Mouse (Mus musculus) testis, adult 2 months (tissue): Measurements from ENCODE around the gene Sox21. TPM values are rescaled to one million over a fixed set of nuclear protein-coding genes. Genes with fewer than 3 reads are reported as not detected.

ENCODE experiments used
- H3K27ac ChIP-seq: fragments of 200-500 bp; 2 replicates; pipeline ENCODE4 v1.5.1; 2012; ENCODE audit warnings: low read depth, low read length; ENCODE audit not compliant: control insufficient read depth, insufficient read depth
- H3K27me3 ChIP-seq: fragments of 200-500 bp; 2 replicates; pipeline ENCODE4 v1.6.1; 2012; ENCODE audit warnings: mild to moderate bottlenecking, low read length, moderate library complexity; ENCODE audit not compliant: control insufficient read depth, insufficient read depth
- H3K36me3 ChIP-seq: fragments of 200-500 bp; 2 replicates; pipeline ENCODE4 v1.6.1; 2012; ENCODE audit warnings: mild to moderate bottlenecking, low read length; ENCODE audit not compliant: control insufficient read depth, insufficient read depth
- H3K4me1 ChIP-seq: fragments of 200-500 bp; 2 replicates; pipeline ENCODE4 v1.6.1; 2012; ENCODE audit warnings: low read length; ENCODE audit not compliant: control insufficient read depth, insufficient read depth
- H3K4me3 ChIP-seq: fragments of 200-500 bp; 2 replicates; pipeline ENCODE4 v1.5.1; 2012; ENCODE audit warnings: low read depth, mild to moderate bottlenecking, low read length, moderate library complexity, mixed read lengths; ENCODE audit not compliant: control insufficient read depth
- CTCF ChIP-seq: fragments of 200-500 bp; IDR thresholded peaks from 2 replicates; pipeline ENCODE4 v1.5.1; 2012; ENCODE audit warnings: low read depth, mild to moderate bottlenecking, inconsistent platforms, low read length, moderate library complexity; ENCODE audit not compliant: control insufficient read depth, insufficient read depth, insufficient replicate concordance
- POLR2A ChIP-seq: fragments of 200-500 bp; IDR thresholded peaks from 2 replicates; pipeline ENCODE4 v1.6.1; 2012; ENCODE audit warnings: low read depth, mild to moderate bottlenecking, inconsistent platforms, low read length, moderate library complexity; ENCODE audit not compliant: control insufficient read depth
- polyA plus RNA-seq: library from polyadenylated mRNA; depleted of rRNA; stranded (reverse); fragments of >200 nt; gene quantifications from 2 replicates; pipeline ENCODE4 v1.2.3, GENCODE M21; 2012; rRNA removed

The Sox21 gene
- polyA plus RNA-seq: 0.02 TPM in 1 of 2 replicates, not detected in the other

- Histone ChIP-seq H3K4me1 (peaks cover 32% of the 10 kb centered on the region), H3K27me3 (peaks cover 22% of the 10 kb centered on the region), H3K27ac (no peak within 1 kb of the TSS), H3K4me3 (peak within 1 kb of the TSS; percentile 3; the same call in 1 of the 2 replicates), H3K36me3 (no peaks in the 10 kb centered on the region)
- no peak for TF ChIP-seq CTCF
- TF ChIP-seq POLR2A: no peak
These were observed at the start of gene Sox21 for GRCm38 (mm10) chr14:118236886-118237289. Sox21 (minus strand) TSS chr14:118237030.

DNA sequence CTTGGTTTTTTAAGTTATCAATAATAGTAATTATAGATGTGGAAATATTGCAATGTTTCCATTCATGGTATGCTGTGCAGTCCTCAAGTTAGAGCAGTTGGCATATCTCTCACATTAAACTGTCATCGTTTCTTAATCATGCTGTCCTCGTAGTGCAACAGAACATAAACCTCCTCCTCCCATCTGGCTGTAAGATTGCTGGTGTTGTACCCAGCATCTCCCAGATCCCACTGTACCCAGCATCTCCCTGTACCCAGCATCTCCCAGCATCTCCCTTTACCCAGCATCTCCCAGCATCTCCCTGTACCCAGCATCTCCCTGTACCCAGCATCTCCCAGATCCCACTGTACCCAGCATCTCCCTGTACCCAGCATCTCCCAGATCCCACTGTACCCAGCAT, 49.3 kb upstream of the Sox21 start:
- no peaks in the 10 kb centered on the region for H3K36me3 ChIP-seq
- H3K27me3 ChIP-seq: no peaks in the 10 kb centered on the region
- H3K27ac ChIP-seq: no peak overlapping the region
- no peak overlapping the region for H3K4me3 ChIP-seq
- no peaks in the 10 kb centered on the region for H3K4me1 ChIP-seq
- TF ChIP-seq POLR2A (no peak), CTCF (no peak)

DNA sequence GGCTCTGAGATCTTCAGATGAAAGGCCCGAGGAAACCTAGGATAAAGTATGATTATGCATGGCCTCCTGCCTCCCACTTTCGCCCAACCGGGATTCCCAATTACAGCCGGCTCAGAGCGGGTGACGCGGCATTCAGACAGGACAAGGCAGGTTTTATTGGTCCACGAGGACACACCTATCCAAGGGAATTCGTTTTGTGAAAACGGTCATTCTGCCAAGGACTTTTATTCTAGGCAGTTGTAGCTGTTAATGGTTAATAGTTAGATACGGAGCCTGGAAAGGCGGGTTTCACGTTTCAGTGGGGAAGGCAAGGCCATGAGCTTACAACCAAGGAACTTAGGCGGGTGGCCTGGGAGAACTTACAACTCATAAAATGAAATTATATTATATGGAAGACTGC, 46.1 kb upstream of the Sox21 start:
- no peaks in the 10 kb centered on the region for H3K36me3 ChIP-seq
- no peaks in the 10 kb centered on the region for H3K4me1 ChIP-seq
- peak overlapping the region; percentile 15; the same call in 1 of the 2 replicates for H3K27ac ChIP-seq
- TF ChIP-seq POLR2A: peak; percentile 31; the same call in 1 of the 2 replicates
- TF ChIP-seq CTCF: no peak
- H3K27me3 ChIP-seq: no peaks in the 10 kb centered on the region
- H3K4me3 ChIP-seq: peak overlapping the region; percentile 64

- TF ChIP-seq CTCF (no peak), POLR2A (no peak)
- Histone ChIP-seq H3K4me3 (peak overlapping the region; percentile 30; the same call in 1 of the 2 replicates), H3K36me3 (no peaks in the 10 kb centered on the region), H3K27ac (no peak overlapping the region), H3K4me1 (no peaks in the 10 kb centered on the region), H3K27me3 (no peaks in the 10 kb centered on the region)
These were observed 45.4 kb upstream of the Sox21 start for GRCm38 (mm10) chr14:118282272-118282671.

GRCm38 (mm10) chr14:118277704-118278498, 41.1 kb upstream of the Sox21 start:
- no peak for TF ChIP-seq POLR2A
- Histone ChIP-seq H3K36me3 (no peaks in the 10 kb centered on the region), H3K27ac (no peak overlapping the region), H3K27me3 (no peaks in the 10 kb centered on the region), H3K4me3 (peak overlapping the region; percentile 71), H3K4me1 (no peaks in the 10 kb centered on the region)

- H3K27me3 ChIP-seq: no peaks in the 10 kb centered on the region
These were observed 36.0 kb upstream of the Sox21 start for GRCm38 (mm10) chr14:118272594-118273555.

GRCm38 (mm10) chr14:118268849-118269248, 32.0 kb upstream of the Sox21 start:
- Histone ChIP-seq H3K36me3 (no peaks in the 10 kb centered on the region), H3K4me1 (no peaks in the 10 kb centered on the region), H3K4me3 (no peak overlapping the region), H3K27ac (no peak overlapping the region), H3K27me3 (no peaks in the 10 kb centered on the region)
- TF ChIP-seq POLR2A (no peak), CTCF (no peak)

More at GRCm38 (mm10) chr14:118272594-118273555, 36.0 kb upstream of the Sox21 start:
- Histone ChIP-seq H3K4me3 (no peak overlapping the region), H3K36me3 (no peaks in the 10 kb centered on the region), H3K27ac (no peak overlapping the region), H3K4me1 (no peaks in the 10 kb centered on the region)
- no peak for TF ChIP-seq POLR2A
- no peak for TF ChIP-seq CTCF
